ENCODE assay signal across 24 mouse cellular contexts in genomic region chr1:170035575-170035974, GRCm38 (mm10).
A peak's percentile ranks its signal among the peaks of the same experiment; 100 is the strongest.
DNase-seq lines count a peak whose midpoint lies in the region; ATAC-seq lines count a peak whose summit lies in the region.
"Had no signal": no experiment of that assay in that cellular context is flagged by ENCODE, and none has a peak within 500 bp of the region (broad histone marks: within the 10 kb centered on the region; RNA-seq: fewer than 3 reads in every experiment).

No protein-coding gene starts in this region.

- no peaks in the 10 kb centered on the region for H3K4me1 ChIP-seq in heart, embryonic 10.5 days
- no peaks in the 10 kb centered on the region for H3K4me1 ChIP-seq in heart, embryonic 12.5 days (replicated peaks)
- no peaks in the 10 kb centered on the region for H3K4me1 ChIP-seq in kidney, embryonic 16.5 days (ENCODE audit: insufficient read depth, low read length)
- H3K4me1 ChIP-seq: forebrain, embryonic 10.5 days; forebrain, embryonic 13.5 days; hindbrain, embryonic 10.5 days had no signal

- ATAC-seq in heart, embryonic 12.5 days (ENCODE audit: insufficient number of reproducible peaks, low FRiP score) = no peak
- peak; percentile 85 for ATAC-seq in granulocyte monocyte progenitor cell, adult 5-6 weeks (replicated peaks; ENCODE audit: poor library complexity, severe bottlenecking)
- no peak for ATAC-seq in kidney, embryonic 16.5 days (ENCODE audit: low FRiP score, low TSS enrichment)
- ATAC-seq: activated CD4-positive, CD25-positive, alpha-beta regulatory T cell, adult 4 months; forebrain, embryonic 13.5 days; forebrain, embryonic 16.5 days; hindbrain, postnatal 0 days; inflammation-experienced regulatory T-cells, adult 6 months had no signal

- no peak overlapping the region for H3K4me3 ChIP-seq in heart, embryonic 10.5 days
- H3K4me3 ChIP-seq in heart, embryonic 12.5 days = no peak overlapping the region
- H3K4me3 ChIP-seq in kidney, embryonic 16.5 days (ENCODE audit: low read length) = no peak overlapping the region
- H3K4me3 ChIP-seq: forebrain, embryonic 10.5 days; forebrain, embryonic 13.5 days; hindbrain, embryonic 10.5 days had no signal

- peak; percentile 7 for DNase-seq in heart, embryonic 10.5 days (ENCODE audit: low spot score)
- peak; percentile 55 for DNase-seq in 416B (ENCODE audit: low read depth)
- no peak for DNase-seq in kidney, adult 11 months
- DNase-seq: adrenal gland, adult 8-10 months; adrenal gland, postnatal 25 days; cerebellum, adult 11-12 months; cerebellum, adult 8-10 months; cerebellum, postnatal 10 days; cerebellum, postnatal 36 days; gastrocnemius, postnatal 10 days; gastrocnemius, postnatal 36 days; heart, adult 18-20 months; kidney, adult 18-20 months had no signal

- 76% methylated on average over 3 of the region's 3 CpGs for WGBS in heart, embryonic 10.5 days
- WGBS in heart, embryonic 12.5 days = 71% methylated on average over 3 of the region's 3 CpGs
- 70% methylated on average over 3 of the region's 3 CpGs for WGBS in kidney, embryonic 16.5 days

- H3K27ac ChIP-seq in heart, embryonic 10.5 days = no peak overlapping the region
- H3K27ac ChIP-seq in heart, embryonic 12.5 days (ENCODE audit: poor library complexity, severe bottlenecking) = no peak overlapping the region
- H3K27ac ChIP-seq in kidney, embryonic 16.5 days (ENCODE audit: low read length) = no peak overlapping the region
- H3K27ac ChIP-seq: forebrain, embryonic 10.5 days; forebrain, embryonic 13.5 days; hindbrain, embryonic 10.5 days; hindbrain, embryonic 14.5 days; hindbrain, postnatal 0 days had no signal

- no peaks in the 10 kb centered on the region for H3K27me3 ChIP-seq in heart, embryonic 10.5 days (ENCODE audit: insufficient read depth, poor library complexity, severe bottlenecking)
- no peaks in the 10 kb centered on the region for H3K27me3 ChIP-seq in heart, embryonic 12.5 days (replicated peaks)
- no peaks in the 10 kb centered on the region for H3K27me3 ChIP-seq in kidney, embryonic 16.5 days (ENCODE audit: insufficient read depth, low read length)
- H3K27me3 ChIP-seq: forebrain, embryonic 13.5 days had no signal

- no peaks in the 10 kb centered on the region for H3K9me3 ChIP-seq in heart, embryonic 10.5 days
- no peaks in the 10 kb centered on the region for H3K9me3 ChIP-seq in heart, embryonic 12.5 days (replicated peaks)
- H3K9me3 ChIP-seq in kidney, embryonic 16.5 days (ENCODE audit: low read length) = no peaks in the 10 kb centered on the region
- H3K9me3 ChIP-seq: forebrain, embryonic 10.5 days; forebrain, embryonic 13.5 days; hindbrain, embryonic 10.5 days had no signal

- H3K9ac ChIP-seq in heart, embryonic 12.5 days = no peak overlapping the region
- H3K9ac ChIP-seq in kidney, embryonic 16.5 days (replicated peaks; ENCODE audit: low read length) = no peak overlapping the region
- H3K9ac ChIP-seq: forebrain, embryonic 13.5 days; hindbrain, embryonic 14.5 days had no signal

- H3K36me3 ChIP-seq in heart, embryonic 10.5 days = no peaks in the 10 kb centered on the region
- H3K36me3 ChIP-seq in heart, embryonic 12.5 days = no peaks in the 10 kb centered on the region
- no peaks in the 10 kb centered on the region for H3K36me3 ChIP-seq in kidney, embryonic 16.5 days (ENCODE audit: insufficient read depth, low read length)
- H3K36me3 ChIP-seq: forebrain, embryonic 10.5 days; hindbrain, embryonic 10.5 days had no signal

- no peak overlapping the region for H3K4me2 ChIP-seq in heart, embryonic 12.5 days
- no peak overlapping the region for H3K4me2 ChIP-seq in kidney, embryonic 16.5 days (replicated peaks; ENCODE audit: low read depth, low read length)
- H3K4me2 ChIP-seq: forebrain, embryonic 13.5 days; hindbrain, embryonic 14.5 days had no signal
